Mouse (Mus musculus): ENCODE results near the gene Eif4a1.

Gene Eif4a1

DNA sequence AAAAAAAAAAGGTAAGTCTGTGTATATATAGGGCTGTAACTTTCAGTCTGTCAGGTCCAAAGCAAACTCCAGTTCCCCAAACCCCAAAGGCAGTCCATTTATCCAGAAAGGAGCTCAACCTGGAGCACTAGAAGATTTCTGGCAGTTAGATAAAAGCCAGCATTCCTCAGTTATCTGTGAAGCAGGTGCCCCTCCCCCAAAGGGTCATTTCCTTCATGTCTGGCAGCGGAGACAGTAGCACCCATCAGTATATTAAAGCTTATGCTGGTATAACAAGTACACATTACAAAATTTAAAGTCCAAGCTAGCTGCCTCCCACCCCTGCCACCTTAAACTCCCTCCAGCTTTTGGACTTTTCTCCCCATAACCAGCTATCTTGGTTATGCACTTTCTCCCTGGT is 27.4 kb upstream of the Eif4a1 start:
- DNase-seq (ENCODE audit: low spot score in 2 of 2): no peak

- DNase-seq (ENCODE audit: low spot score in 2 of 2): no peak
These were observed 26.4 kb upstream of the Eif4a1 start for GRCm38 (mm10) chr11:69698574-69698973.

GRCm38 (mm10) chr11:69697396-69697795 is 25.2 kb upstream of the Eif4a1 start:
- DNase-seq (ENCODE audit: low spot score in 2 of 2): no peak

DNA sequence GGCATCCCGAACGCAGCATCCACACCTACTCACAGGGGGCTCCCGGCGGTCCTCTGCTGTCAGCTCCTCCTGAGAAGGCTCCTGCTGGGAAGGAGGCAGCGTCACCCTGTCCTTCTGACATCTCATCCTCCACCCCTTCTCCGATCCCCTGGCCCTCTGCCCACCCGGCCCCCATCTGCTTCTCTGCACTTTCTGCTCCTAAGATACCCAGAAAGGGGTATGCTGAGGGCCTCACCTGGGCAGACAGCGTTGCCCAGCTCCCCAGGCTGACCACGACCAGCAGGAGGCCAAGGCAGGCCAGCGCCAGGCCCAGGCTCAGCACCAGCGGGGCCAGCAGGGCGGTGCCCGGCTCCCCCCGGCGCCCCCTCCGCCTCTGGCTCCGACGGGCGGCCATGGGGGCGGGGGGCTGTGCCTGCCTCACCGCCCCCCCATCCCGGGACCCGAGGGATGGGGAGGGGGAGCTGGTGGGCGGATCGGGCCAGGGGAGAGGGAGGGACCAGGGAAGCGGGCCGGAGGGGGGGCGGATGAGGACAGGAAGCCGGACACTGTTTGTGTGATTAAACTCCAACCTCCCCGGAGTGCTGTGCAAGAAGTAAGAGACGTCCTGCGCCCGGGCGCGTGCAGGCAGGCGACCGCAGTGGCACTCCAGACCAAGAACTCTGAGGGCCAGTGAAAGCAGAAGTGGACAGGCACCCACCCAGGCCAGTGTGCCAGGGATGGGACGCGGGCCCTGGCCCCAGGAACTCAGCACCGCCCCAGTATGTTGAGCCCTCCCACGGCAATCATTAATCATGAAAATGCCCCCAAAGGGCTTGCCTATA is 23.3 kb upstream of the Eif4a1 start, which contains the start of the genes Tnfsf12 and Tnfsfm13:
Gene Tnfsf12, minus strand, starts transcription at position 489 of the 821 bp plus-strand sequence.
Gene Tnfsfm13, minus strand, starts transcription at position 738 of the 821 bp plus-strand sequence.
- peak; percentile 64 to 77 for DNase-seq (ENCODE audit: low spot score in 2 of 2)

GRCm38 (mm10) chr11:69695046-69695360 is 22.8 kb upstream of the Eif4a1 start:
- no peak for DNase-seq (ENCODE audit: low spot score in 2 of 2)

- no peak for DNase-seq (ENCODE audit: low spot score in 2 of 2)
These were observed 21.3 kb upstream of the Eif4a1 start for GRCm38 (mm10) chr11:69693421-69693965.

GRCm38 (mm10) chr11:69692863-69693262 is 20.6 kb upstream of the Eif4a1 start:
- no peak for DNase-seq (ENCODE audit: low spot score in 2 of 2)

- DNase-seq (ENCODE audit: low spot score in 2 of 2): no peak
These were observed 20.1 kb upstream of the Eif4a1 start for GRCm38 (mm10) chr11:69692196-69692811.

DNA sequence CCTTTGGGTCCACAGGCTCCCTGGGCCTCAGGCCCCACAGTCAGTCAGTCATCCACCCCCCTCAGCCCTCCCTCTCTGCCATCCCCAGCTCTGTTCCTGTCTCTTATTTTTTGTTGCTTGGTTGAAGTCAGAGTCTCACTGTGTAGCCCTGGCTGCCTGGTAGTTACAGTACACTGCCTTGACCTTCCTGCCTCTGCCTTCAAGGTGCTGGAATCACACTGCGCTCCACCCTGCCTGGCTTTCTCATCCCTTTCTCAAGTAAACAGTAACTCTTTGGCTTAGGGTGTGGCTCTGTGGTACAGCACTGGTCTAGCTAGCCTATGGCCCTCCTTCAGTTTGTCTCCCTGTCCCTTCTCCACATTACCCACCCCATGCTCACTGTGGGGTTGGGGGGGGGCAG is 17.7 kb upstream of the Eif4a1 start:
- DNase-seq (ENCODE audit: low spot score in 2 of 2): no peak

DNA sequence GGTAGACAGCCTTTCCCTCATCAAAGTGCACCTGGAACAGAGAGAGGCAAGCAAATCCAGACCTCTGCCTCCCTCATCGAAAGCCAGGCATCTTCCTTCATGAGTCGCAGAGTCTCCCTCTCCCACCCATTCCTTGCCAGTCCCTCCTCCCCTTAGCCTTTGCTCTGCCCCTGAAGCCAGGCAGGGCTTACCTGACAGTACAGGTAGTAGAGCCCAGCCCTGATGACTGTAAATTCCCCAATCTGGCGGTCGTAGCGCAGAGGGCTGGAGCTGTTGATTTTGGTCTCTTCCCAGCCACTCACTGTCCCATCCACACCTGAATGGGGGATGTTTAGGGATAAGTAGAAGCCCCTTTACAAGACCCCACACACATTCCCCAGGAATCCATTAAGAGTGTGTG is 14.8 kb upstream of the Eif4a1 start:
- DNase-seq (ENCODE audit: low spot score in 2 of 2): no peak

GRCm38 (mm10) chr11:69686377-69686776 is 14.2 kb upstream of the Eif4a1 start:
- peak; percentile 66 to 82 for DNase-seq (ENCODE audit: low spot score in 2 of 2)

- DNase-seq (ENCODE audit: low spot score in 2 of 2): peak; percentile 68 to 84
These were observed 13.4 kb upstream of the Eif4a1 start, which contains the start of gene Tnfsf13 for GRCm38 (mm10) chr11:69685526-69686148. TSS of gene Tnfsf13 (minus strand) at chr11:69685784.

DNA sequence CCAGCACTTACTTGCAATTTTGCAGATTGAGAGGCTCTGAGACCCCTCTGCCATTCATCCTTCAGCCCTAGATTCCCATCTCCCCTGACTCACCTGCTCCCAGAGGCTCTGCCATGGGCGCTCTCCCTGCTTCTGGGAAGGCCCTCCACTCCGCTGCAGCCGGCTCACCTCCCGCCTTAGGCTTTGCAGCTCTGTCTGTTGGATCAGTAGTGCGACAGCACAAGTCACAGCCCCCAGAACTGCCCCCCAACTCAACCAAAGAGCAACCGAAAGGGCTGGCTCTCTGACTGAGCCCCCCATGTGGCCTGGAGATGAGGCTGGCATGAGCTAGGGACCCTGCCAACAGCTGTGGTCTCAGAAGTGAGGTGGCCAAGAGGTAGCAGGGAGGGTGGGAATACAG is 12.7 kb upstream of the Eif4a1 start:
- DNase-seq (ENCODE audit: low spot score in 2 of 2): no peak

DNA sequence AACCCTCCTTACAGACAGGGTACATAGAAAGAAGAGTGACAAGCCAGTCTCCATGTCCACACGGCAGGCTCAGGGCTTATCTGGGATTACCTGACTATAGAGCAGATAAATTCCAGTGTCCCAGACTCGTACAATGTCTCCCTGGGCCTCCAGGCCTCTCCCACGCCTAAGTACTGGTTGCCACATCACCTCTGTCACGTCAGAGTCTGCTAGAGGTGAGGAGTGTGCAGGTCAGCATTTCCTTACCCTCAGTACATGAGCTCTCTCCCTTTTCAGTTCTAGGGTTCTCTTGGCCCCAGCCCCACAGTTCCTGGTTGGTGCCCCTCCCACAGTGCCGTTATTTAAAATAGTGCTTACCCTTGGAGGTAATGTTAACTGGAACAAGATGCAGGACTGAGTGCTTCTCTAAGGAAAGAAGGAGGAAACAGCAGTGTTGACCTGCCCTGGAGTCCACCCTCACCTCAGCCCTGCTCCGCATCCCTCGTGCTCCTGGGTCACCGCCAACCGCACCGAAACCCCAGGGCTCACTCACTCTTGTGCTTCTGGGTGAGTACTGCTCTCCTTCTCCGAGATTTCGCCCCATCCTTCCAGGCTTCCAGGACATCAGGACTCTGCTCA is 12.0 kb upstream of the Eif4a1 start:
- no peak for DNase-seq (ENCODE audit: low spot score in 2 of 2)

- DNase-seq (ENCODE audit: low spot score in 2 of 2): no peak
These were observed 11.4 kb upstream of the Eif4a1 start for GRCm38 (mm10) chr11:69683576-69683975.

GRCm38 (mm10) chr11:69682840-69683533 is 10.8 kb upstream of the Eif4a1 start:
- peak; percentile 86 to 87 for DNase-seq (ENCODE audit: low spot score in 2 of 2)

GRCm38 (mm10) chr11:69682209-69682839 is 10.1 kb upstream of the Eif4a1 start:
- no peak for DNase-seq (ENCODE audit: low spot score in 2 of 2)

GRCm38 (mm10) chr11:69681314-69682208 is 9.3 kb upstream of the Eif4a1 start, which contains the start of gene Senp3:
TSS of gene Senp3 (minus strand) at chr11:69682084.
- DNase-seq (ENCODE audit: low spot score in 2 of 2): peak; percentile 91 to 96

- no peak for DNase-seq (ENCODE audit: low spot score in 2 of 2)
These were observed 8.1 kb upstream of the Eif4a1 start for GRCm38 (mm10) chr11:69680136-69680855.
